Mouse (Mus musculus): ENCODE data around the gene Prrx2.

GRCm38 (mm10) chr2:30833644-30834043 lies 1.1 kb upstream of the Prrx2 start:
- no peak for TF ChIP-seq CTCF (IDR thresholded peaks at IDR 0.05; ENCODE audit: low read depth)
- TF ChIP-seq EP300 (IDR thresholded peaks at IDR 0.05; ENCODE audit: low read depth) = no peak

Measured in heart, postnatal 0 days (tissue).